Mouse (Mus musculus) urinary bladder, postnatal 25 days (tissue): ENCODE data around the gene Gm49601.

Experiments
- DNase-seq: peaks from one replicate; pipeline ENCODE4 v3.0.0; 2022; ENCODE audit warnings: low spot score

Gene Gm49601

GRCm38 (mm10) chr16:18626376-18626878, at the start of gene Gm49601:
TSS of gene Gm49601 (minus strand) at chr16:18626427.
- DNase-seq, result peak; percentile 88

GRCm38 (mm10) chr16:18673005-18673404, 46.8 kb upstream of the Gm49601 start:
- no peak for DNase-seq

- DNase-seq, result no peak
These were observed 45.8 kb upstream of the Gm49601 start for GRCm38 (mm10) chr16:18672027-18672426.

- DNase-seq, result no peak
These were observed 43.7 kb upstream of the Gm49601 start for GRCm38 (mm10) chr16:18669914-18670313.

GRCm38 (mm10) chr16:18658597-18658996, 32.4 kb upstream of the Gm49601 start:
- no peak for DNase-seq

GRCm38 (mm10) chr16:18655372-18656098, 29.3 kb upstream of the Gm49601 start:
- no peak for DNase-seq

- no peak for DNase-seq
These were observed 27.3 kb upstream of the Gm49601 start for GRCm38 (mm10) chr16:18653290-18654160.

- DNase-seq, result no peak
These were observed 22.9 kb upstream of the Gm49601 start for GRCm38 (mm10) chr16:18649126-18649525.

GRCm38 (mm10) chr16:18645329-18645728, 19.1 kb upstream of the Gm49601 start:
- DNase-seq, result no peak

- DNase-seq, result no peak
These were observed 18.3 kb upstream of the Gm49601 start for GRCm38 (mm10) chr16:18644485-18644884.

GRCm38 (mm10) chr16:18643406-18643998, 17.3 kb upstream of the Gm49601 start:
- no peak for DNase-seq

- no peak for DNase-seq
These were observed 16.7 kb upstream of the Gm49601 start for GRCm38 (mm10) chr16:18642897-18643296.

GRCm38 (mm10) chr16:18642291-18642690, 16.1 kb upstream of the Gm49601 start:
- DNase-seq, result no peak

GRCm38 (mm10) chr16:18639382-18639929, 13.2 kb upstream of the Gm49601 start:
- DNase-seq, result no peak

GRCm38 (mm10) chr16:18638396-18638795, 12.2 kb upstream of the Gm49601 start:
- no peak for DNase-seq

- no peak for DNase-seq
These were observed 10.6 kb upstream of the Gm49601 start for GRCm38 (mm10) chr16:18636804-18637203.

- no peak for DNase-seq
These were observed 10.2 kb upstream of the Gm49601 start for GRCm38 (mm10) chr16:18636401-18636800.

GRCm38 (mm10) chr16:18633333-18633732, 7.1 kb upstream of the Gm49601 start:
- no peak for DNase-seq

GRCm38 (mm10) chr16:18632816-18633215, 6.6 kb upstream of the Gm49601 start:
- no peak for DNase-seq

- DNase-seq, result no peak
These were observed 5.8 kb upstream of the Gm49601 start for GRCm38 (mm10) chr16:18632059-18632458.

GRCm38 (mm10) chr16:18631141-18631540, 4.9 kb upstream of the Gm49601 start:
- DNase-seq, result no peak

GRCm38 (mm10) chr16:18630291-18630690, 4.1 kb upstream of the Gm49601 start:
- no peak for DNase-seq
